Mouse (Mus musculus) spleen, postnatal 10 days (tissue): ENCODE results near the gene Hoxd12.

ENCODE experiments used
- DNase-seq, 2 experiments: peaks; one replicate each; pipeline ENCODE4 v3.0.0; 2021 to 2022; ENCODE audit warnings: low spot score in 2 of 2

Gene Hoxd12

GRCm38 (mm10) chr2:74709465-74710419 lies 34.9 kb downstream of the Hoxd12 start:
- DNase-seq = no peak

GRCm38 (mm10) chr2:74710929-74711543 lies 36.2 kb downstream of the Hoxd12 start:
- DNase-seq = no peak

GRCm38 (mm10) chr2:74711721-74712621 lies 37.2 kb downstream of the Hoxd12 start, which contains the start of the genes Hoxd3 and Hoxd4:
Gene Hoxd3, plus strand, starts transcription at chr2:74711927.
Gene Hoxd4, plus strand, starts transcription at chr2:74711929.
- no peak for DNase-seq

GRCm38 (mm10) chr2:74713239-74714150 lies 38.7 kb downstream of the Hoxd12 start:
- DNase-seq = no peak

- no peak for DNase-seq
These were observed 39.5 kb downstream of the Hoxd12 start for GRCm38 (mm10) chr2:74714156-74714789.

GRCm38 (mm10) chr2:74714881-74715280 lies 40.1 kb downstream of the Hoxd12 start:
- DNase-seq = no peak

GRCm38 (mm10) chr2:74715504-74716241 lies 40.9 kb downstream of the Hoxd12 start:
- peak; percentile 38 to 80 for DNase-seq

GRCm38 (mm10) chr2:74720384-74720783 lies 45.6 kb downstream of the Hoxd12 start:
- no peak for DNase-seq

GRCm38 (mm10) chr2:74720955-74721491 lies 46.2 kb downstream of the Hoxd12 start:
- DNase-seq = no peak

GRCm38 (mm10) chr2:74721882-74722281 lies 47.1 kb downstream of the Hoxd12 start:
- no peak for DNase-seq

GRCm38 (mm10) chr2:74722949-74723348 lies 48.1 kb downstream of the Hoxd12 start:
- no peak for DNase-seq

- no peak for DNase-seq
These were observed 49.6 kb downstream of the Hoxd12 start for GRCm38 (mm10) chr2:74724244-74725015.

- DNase-seq = no peak
These were observed 50.4 kb downstream of the Hoxd12 start for GRCm38 (mm10) chr2:74725171-74725570.

GRCm38 (mm10) chr2:74726551-74726950 lies 51.7 kb downstream of the Hoxd12 start, which contains the start of gene Gm28230:
Gene Gm28230, plus strand, starts transcription at chr2:74726728.
- DNase-seq = no peak

- DNase-seq = no peak
These were observed 52.3 kb downstream of the Hoxd12 start for GRCm38 (mm10) chr2:74726973-74727639.
